Mouse (Mus musculus): ENCODE data around the gene Stub1.

Gene Stub1

GRCm38 (mm10) chr17:25791843-25792527 is 41.2 kb downstream of the Stub1 start:
- DNase-seq (ENCODE audit: extremely low spot score, low spot score) = peak; percentile 89

GRCm38 (mm10) chr17:25791320-25791842 is 41.8 kb downstream of the Stub1 start:
- peak; percentile 35 for DNase-seq (ENCODE audit: extremely low spot score, low spot score)

- no peak for DNase-seq (ENCODE audit: extremely low spot score, low spot score)
These were observed 46.3 kb downstream of the Stub1 start for GRCm38 (mm10) chr17:25786781-25787504.

- DNase-seq (ENCODE audit: extremely low spot score, low spot score) = no peak
These were observed 46.9 kb downstream of the Stub1 start, which contains the start of gene Ccdc78 for GRCm38 (mm10) chr17:25786280-25786679. Ccdc78 (plus strand) TSS chr17:25786580.

GRCm38 (mm10) chr17:25785281-25785745 is 47.9 kb downstream of the Stub1 start, which contains the start of gene Haghl:
Haghl (minus strand) TSS chr17:25785673.
- DNase-seq (ENCODE audit: extremely low spot score, low spot score) = peak; percentile 99

- DNase-seq (ENCODE audit: extremely low spot score, low spot score) = no peak
These were observed 49.2 kb downstream of the Stub1 start for GRCm38 (mm10) chr17:25783861-25784574.

GRCm38 (mm10) chr17:25783086-25783485 is 50.1 kb downstream of the Stub1 start:
- no peak for DNase-seq (ENCODE audit: extremely low spot score, low spot score)

- no peak for DNase-seq (ENCODE audit: extremely low spot score, low spot score)
These were observed 51.9 kb downstream of the Stub1 start for GRCm38 (mm10) chr17:25781339-25781738.

Measured in neural tube, embryonic 10.5 days (tissue).